Mouse (Mus musculus) 416B (cell line): ENCODE data around the gene Tgfb2.
A peak's percentile ranks its signal among the peaks of the same experiment; 100 is the strongest.

Experiments
- DNase-seq: peaks from one replicate; pipeline ENCODE4 v3.0.0; 2011; ENCODE audit warnings: low read depth

The Tgfb2 gene

GRCm38 (mm10) chr1:186705915-186706248, at the start of gene Tgfb2:
Tgfb2 (minus strand) TSS chr1:186705989.
- no peak for DNase-seq

- no peak for DNase-seq
Observed at GRCm38 (mm10) chr1:186749675-186750283, 44.0 kb upstream of the Tgfb2 start.

- DNase-seq: peak; percentile 91
Observed at GRCm38 (mm10) chr1:186748724-186749653, 43.2 kb upstream of the Tgfb2 start, which contains the start of gene Rrp15. Rrp15 (minus strand) TSS chr1:186749358.

GRCm38 (mm10) chr1:186739828-186740227, 34.0 kb upstream of the Tgfb2 start:
- DNase-seq: no peak

GRCm38 (mm10) chr1:186735537-186735936, 29.7 kb upstream of the Tgfb2 start:
- peak; percentile 38 for DNase-seq

- no peak for DNase-seq
Observed at GRCm38 (mm10) chr1:186733052-186733451, 27.3 kb upstream of the Tgfb2 start.

- peak; percentile 36 for DNase-seq
Observed at GRCm38 (mm10) chr1:186728778-186729177, 23.0 kb upstream of the Tgfb2 start.

- DNase-seq: no peak
Observed at GRCm38 (mm10) chr1:186726117-186726516, 20.3 kb upstream of the Tgfb2 start.

- no peak for DNase-seq
Observed at GRCm38 (mm10) chr1:186722299-186722698, 16.5 kb upstream of the Tgfb2 start.

GRCm38 (mm10) chr1:186721846-186722245, 16.1 kb upstream of the Tgfb2 start:
- peak; percentile 83 for DNase-seq

- DNase-seq: no peak
Observed at GRCm38 (mm10) chr1:186721166-186721565, 15.4 kb upstream of the Tgfb2 start.

GRCm38 (mm10) chr1:186719708-186720107, 13.9 kb upstream of the Tgfb2 start:
- DNase-seq: no peak

GRCm38 (mm10) chr1:186718881-186719280, 13.1 kb upstream of the Tgfb2 start:
- no peak for DNase-seq

GRCm38 (mm10) chr1:186714980-186715896, 9.4 kb upstream of the Tgfb2 start:
- no peak for DNase-seq

- no peak for DNase-seq
Observed at GRCm38 (mm10) chr1:186714215-186714614, 8.4 kb upstream of the Tgfb2 start.

- DNase-seq: peak; percentile 37
Observed at GRCm38 (mm10) chr1:186712802-186713471, 7.1 kb upstream of the Tgfb2 start.

- no peak for DNase-seq
Observed at GRCm38 (mm10) chr1:186705203-186705914, 430 bp downstream of the Tgfb2 start.

GRCm38 (mm10) chr1:186703980-186704701, 1.6 kb downstream of the Tgfb2 start:
- DNase-seq: no peak

- no peak for DNase-seq
Observed at GRCm38 (mm10) chr1:186703256-186703979, 2.4 kb downstream of the Tgfb2 start.
